Mouse (Mus musculus) ES-E14 (cell line): ENCODE measurements around the gene Mta1. TPM values are rescaled to one million over a fixed set of nuclear protein-coding genes. Genes with fewer than 3 reads are reported as not detected.
A peak's percentile ranks its signal among the peaks of the same experiment; 100 is the strongest.

Experiments used
- DNase-seq: peaks from one replicate; pipeline ENCODE4 v3.0.0-alpha.2; 2013; ENCODE audit warnings: low read depth, low spot score
- H3K27ac ChIP-seq: 2 replicates; pipeline ENCODE4 v1.5.1; 2012; ENCODE audit warnings: low read depth, mild to moderate bottlenecking, low read length, moderate library complexity, mixed read lengths; ENCODE audit not compliant: poor library complexity, insufficient read depth, severe bottlenecking
- H3K36me3 ChIP-seq: 2 replicates; pipeline ENCODE4 v1.6.1; 2012; ENCODE audit warnings: mild to moderate bottlenecking, low read length, moderate library complexity, mixed read lengths; ENCODE audit not compliant: control insufficient read depth, poor library complexity, insufficient read depth, severe bottlenecking
- H3K4me1 ChIP-seq, 2 experiments: fragments of 150-350 bp in 1 of 2; sonication (generic) in 1 of 2; 2 replicates each; pipeline ENCODE4 v1.6.1; 2012; ENCODE audit warnings: low read length in 2 of 2, mild to moderate bottlenecking in 1 of 2, mixed read lengths in 1 of 2; ENCODE audit not compliant: control insufficient read depth in 2 of 2, insufficient read depth in 2 of 2, poor library complexity in 1 of 2
- H3K4me3 ChIP-seq, 2 experiments: fragments of 150-350 bp in 1 of 2; sonication (generic) in 1 of 2; 2 replicates each; pipeline ENCODE4 v1.5.1; 2012; ENCODE audit warnings: low read length in 2 of 2, low read depth in 1 of 2, mild to moderate bottlenecking in 1 of 2, mixed read lengths in 1 of 2; ENCODE audit not compliant: insufficient read depth in 1 of 2, poor library complexity in 1 of 2, severe bottlenecking in 1 of 2
- H3K9ac ChIP-seq: 2 replicates; pipeline ENCODE4 v1.6.1; 2012; ENCODE audit warnings: low read depth, mild to moderate bottlenecking, low read length, mixed read lengths; ENCODE audit not compliant: poor library complexity, insufficient read depth, severe bottlenecking
- H3K9me3 ChIP-seq: fragments of 150-350 bp; sonication (generic); 2 replicates; pipeline ENCODE4 v1.6.1; 2012; ENCODE audit warnings: low read depth, mild to moderate bottlenecking, low read length; ENCODE audit not compliant: control insufficient read depth, insufficient read depth
- CHD2 ChIP-seq: IDR thresholded peaks from 2 replicates; pipeline ENCODE4 v1.6.1; 2014; ENCODE audit warnings: mild to moderate bottlenecking, low read depth, low read length, inconsistent platforms
- HCFC1 ChIP-seq: IDR thresholded peaks from 2 replicates; pipeline ENCODE4 v1.6.1; 2012; ENCODE audit warnings: low read length, inconsistent platforms, borderline replicate concordance; ENCODE audit not compliant: insufficient read depth
- MAFK ChIP-seq: IDR thresholded peaks from 2 replicates; pipeline ENCODE4 v1.6.1; 2014; ENCODE audit warnings: mild to moderate bottlenecking, low read depth, low read length, inconsistent platforms; ENCODE audit not compliant: insufficient read depth
- ZC3H11A ChIP-seq: IDR thresholded peaks from 2 replicates; pipeline ENCODE4 v1.6.1; 2012; ENCODE audit warnings: low read depth, mild to moderate bottlenecking, inconsistent platforms, low read length, borderline replicate concordance
- ZNF384 ChIP-seq: IDR thresholded peaks from 2 replicates; pipeline ENCODE4 v1.6.1; 2012; ENCODE audit warnings: low read depth, low read length, inconsistent platforms
- in situ Hi-C, 2 experiments: fragments of 600-800 bp; cut with MboI; formaldehyde crosslinking; loops; one replicate each; pipeline ENCODE4 v1.15.1; 2025; ENCODE audit warnings: low sequenced_read_pairs in 2 of 2, inconsistent platforms in 1 of 2; ENCODE audit not compliant: unreplicated experiment in 2 of 2
- total RNA-seq: library from RNA; depleted of rRNA; stranded (reverse); fragments of 300-350 nt; gene quantifications from 2 replicates; pipeline ENCODE4 v1.2.3, GENCODE M21; 2012

Gene Mta1
- total RNA-seq, 1 experiment, result 30.3 TPM

- DNase-seq, result no peak
- no peak for TF ChIP-seq MAFK
- no peak for TF ChIP-seq ZNF384
- no peak for TF ChIP-seq HCFC1
- no peak for TF ChIP-seq ZC3H11A
- no peak for TF ChIP-seq CHD2
- Histone ChIP-seq H3K36me3 (peaks cover 10% of the 10 kb centered on the region; the same call in 1 of the 2 replicates), H3K9ac (no peak overlapping the region), H3K4me3 (no peak overlapping the region), H3K4me1 (peaks cover 4 to 39% of the 10 kb centered on the region in 2 experiments), H3K27ac (no peak overlapping the region), H3K9me3 (no peaks in the 10 kb centered on the region)
- in situ Hi-C loops, result no loop called here
These were observed 55.0 kb downstream of the Mta1 start for GRCm38 (mm10) chr12:113152991-113153525.

- H3K4me1 ChIP-seq, result peaks cover 2 to 32% of the 10 kb centered on the region in 2 experiments
- no peak for DNase-seq
These were observed 55.9 kb downstream of the Mta1 start for GRCm38 (mm10) chr12:113153971-113154370.

DNA sequence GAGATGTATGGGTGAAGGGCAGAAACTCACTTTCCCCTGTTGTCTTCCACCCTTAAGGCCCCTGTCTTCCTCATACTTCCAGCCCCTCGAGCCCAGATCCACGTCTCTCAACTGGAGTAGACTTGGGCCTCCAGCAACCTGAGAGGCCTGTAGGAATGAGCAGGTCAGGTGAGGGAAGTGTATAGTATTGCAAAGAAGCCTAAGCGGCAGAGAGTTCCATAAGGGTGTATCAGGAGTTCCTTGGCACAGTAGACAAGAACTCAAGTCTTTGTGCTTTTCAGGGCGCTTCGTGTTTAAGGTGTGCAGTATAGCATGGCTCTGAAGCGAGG is 56.6 kb downstream of the Mta1 start:
- no peaks in the 10 kb centered on the region for H3K9me3 ChIP-seq
- no peak for TF ChIP-seq CHD2
- TF ChIP-seq ZNF384, result no peak
- TF ChIP-seq HCFC1, result no peak
- no peak for TF ChIP-seq ZC3H11A
- TF ChIP-seq MAFK, result no peak
- no peak for DNase-seq
- in situ Hi-C loops, result no loop called here
- peak overlapping the region; percentile 40 to 58; a peak in 2 of 4 replicates for H3K4me3 ChIP-seq
- H3K27ac ChIP-seq, result no peak overlapping the region; the same call in 1 of the 2 replicates
- H3K4me1 ChIP-seq, result peaks cover 0 to 29% of the 10 kb centered on the region in 2 experiments; a peak in 3 of 4 replicates
- peak overlapping the region; percentile 23; the same call in 1 of the 2 replicates for H3K9ac ChIP-seq
- peaks cover 12% of the 10 kb centered on the region; the same call in 1 of the 2 replicates for H3K36me3 ChIP-seq

More at GRCm38 (mm10) chr12:113153971-113154370, 55.9 kb downstream of the Mta1 start:
- H3K36me3 ChIP-seq, result peaks cover 12% of the 10 kb centered on the region; the same call in 1 of the 2 replicates
- H3K9me3 ChIP-seq, result no peaks in the 10 kb centered on the region
- no peak overlapping the region for H3K9ac ChIP-seq
- no peak overlapping the region for H3K27ac ChIP-seq
- in situ Hi-C loops, result no loop called here
- H3K4me3 ChIP-seq, result no peak overlapping the region
- TF ChIP-seq MAFK (no peak), ZNF384 (no peak), CHD2 (no peak), ZC3H11A (no peak), HCFC1 (no peak)

DNA sequence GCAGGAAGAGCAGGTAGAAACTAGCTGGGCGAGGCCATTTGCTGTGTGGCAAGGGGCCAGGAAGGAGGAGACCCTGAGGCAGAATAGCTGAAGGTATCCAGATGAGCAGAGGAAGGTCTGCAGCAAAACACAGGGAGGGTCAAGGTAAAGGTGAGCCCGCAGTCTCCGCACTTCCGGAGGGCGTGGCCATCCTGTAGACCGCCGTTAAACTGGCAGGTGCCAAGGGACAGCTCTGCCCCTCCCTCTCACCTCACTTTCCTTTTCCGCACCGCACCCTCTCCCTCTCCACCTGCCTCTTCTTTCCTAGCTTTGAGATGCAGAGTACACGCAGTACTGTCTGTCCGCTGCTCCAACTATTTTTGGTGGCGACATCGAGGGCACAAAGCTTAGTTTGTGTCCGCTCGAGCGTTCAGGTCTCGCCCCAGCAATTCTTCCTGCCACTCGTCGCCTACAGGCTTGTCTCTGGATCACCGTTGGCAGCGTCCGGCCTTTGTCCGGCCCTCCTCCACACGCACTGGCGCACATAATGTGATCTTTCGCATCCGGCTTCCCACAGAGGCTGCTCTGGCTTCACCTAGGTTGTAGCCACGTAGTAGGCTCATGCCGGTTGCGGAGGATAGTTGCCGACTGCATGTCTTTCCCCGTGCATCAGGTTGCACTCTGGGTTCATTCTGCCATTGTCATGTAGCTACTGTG is 57.1 kb downstream of the Mta1 start:
- Histone ChIP-seq H3K4me1 (peaks cover 0 to 26% of the 10 kb centered on the region in 2 experiments; a peak in 3 of 4 replicates), H3K27ac (peak overlapping the region; percentile 74), H3K4me3 (peak overlapping the region; percentile 40 to 58), H3K9me3 (no peaks in the 10 kb centered on the region), H3K36me3 (peaks cover 12% of the 10 kb centered on the region; the same call in 1 of the 2 replicates), H3K9ac (peak overlapping the region; percentile 60)
- no peak for TF ChIP-seq CHD2
- TF ChIP-seq ZNF384, result no peak
- TF ChIP-seq MAFK, result no peak
- TF ChIP-seq ZC3H11A, result no peak
- TF ChIP-seq HCFC1, result no peak
- in situ Hi-C loops, result no loop called here
- DNase-seq, result no peak

DNA sequence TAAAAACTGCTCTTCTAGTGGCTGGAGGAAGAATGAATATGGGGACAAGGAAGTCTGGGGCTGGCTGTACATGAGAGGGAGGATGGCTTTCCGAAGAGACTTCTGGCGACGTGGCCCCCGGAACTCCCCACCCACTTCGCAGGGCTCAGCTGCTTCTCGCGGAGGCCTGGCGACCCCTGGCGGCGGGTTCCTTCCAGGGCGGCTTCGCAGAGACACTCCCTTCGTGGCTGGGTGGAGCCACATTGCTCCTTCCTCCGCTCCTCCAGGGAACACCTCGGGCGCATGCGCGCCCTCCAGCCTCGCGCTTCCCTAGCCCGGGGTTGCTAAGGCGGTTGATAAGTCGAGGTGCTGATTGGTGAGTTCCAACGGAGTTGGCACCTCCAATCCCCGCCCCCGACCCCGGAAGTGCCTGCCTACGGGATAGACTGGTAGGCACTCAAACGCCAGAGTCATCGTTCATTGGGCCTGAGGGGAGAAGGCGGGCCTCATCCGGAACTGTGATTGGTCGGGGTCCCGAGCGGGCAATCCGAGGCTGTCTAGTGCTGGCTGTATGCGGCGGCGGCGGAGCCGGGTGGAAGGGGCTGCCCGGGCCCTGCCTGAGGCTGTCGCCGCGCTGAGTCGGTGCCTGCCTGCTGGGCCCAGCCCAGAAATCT is 57.9 kb downstream of the Mta1 start, which contains the start of gene Tedc1:
Tedc1 (plus strand) TSS at position 535 of the 653 bp plus-strand sequence.
- Histone ChIP-seq H3K36me3 (peaks cover 12% of the 10 kb centered on the region; the same call in 1 of the 2 replicates), H3K27ac (peak within 1 kb of the TSS; percentile 92), H3K4me3 (peak within 1 kb of the TSS; percentile 64 to 77), H3K9ac (peak within 1 kb of the TSS; percentile 84), H3K9me3 (no peaks in the 10 kb centered on the region), H3K4me1 (peaks cover 0 to 24% of the 10 kb centered on the region in 2 experiments; a peak in 3 of 4 replicates)
- peak; percentile 98 for DNase-seq
- in situ Hi-C loops, result no loop called here
- TF ChIP-seq HCFC1, result peak; percentile 66; the same call in 1 of the 2 replicates
- TF ChIP-seq CHD2, result peak; percentile 87
- TF ChIP-seq ZNF384, result no peak
- TF ChIP-seq MAFK, result no peak
- peak; percentile 58; the same call in 1 of the 2 replicates for TF ChIP-seq ZC3H11A
